Mouse (Mus musculus) forebrain, embryonic 16.5 days (tissue): ENCODE measurements at regions not wholly inside any gene's neighbourhood (a gene's known extent, or its start where the extent isn't known, plus 50 kb on each side); places are given as distances from the start of the nearest gene placed in this dataset.

Experiments used
- ATAC-seq: fragments of 200-750 bp; cut with Nextera tagmentation; 2 replicates; pipeline ENCODE4 v1.8.0; 2017; ENCODE audit warnings: mild to moderate bottlenecking, moderate library complexity
- H3K27ac ChIP-seq: fragments of 300-500 bp; sonication (generic); 2 replicates; pipeline ENCODE4 v1.5.1; 2014; ENCODE audit warnings: low read length, control low read depth
- H3K27me3 ChIP-seq: fragments of 300-500 bp; sonication (generic); replicated peaks from 2 replicates; pipeline ENCODE4 v1.6.1; 2014; ENCODE audit warnings: low read length; ENCODE audit not compliant: control insufficient read depth, insufficient read depth
- H3K36me3 ChIP-seq: fragments of 300-500 bp; sonication (generic); 2 replicates; pipeline ENCODE4 v1.6.1; 2014; ENCODE audit not compliant: control insufficient read depth, insufficient read depth
- H3K4me1 ChIP-seq: fragments of 300-500 bp; sonication (generic); replicated peaks from 2 replicates; pipeline ENCODE4 v1.6.1; 2014; ENCODE audit warnings: low read length; ENCODE audit not compliant: control insufficient read depth, insufficient read depth
- H3K4me2 ChIP-seq: fragments of 300-500 bp; sonication (generic); 2 replicates; pipeline ENCODE4 v1.6.1; 2014; ENCODE audit warnings: mild to moderate bottlenecking, low read length, control low read depth
- H3K4me3 ChIP-seq: fragments of 300-500 bp; sonication (generic); replicated peaks from 2 replicates; pipeline ENCODE4 v1.5.1; 2014; ENCODE audit warnings: mild to moderate bottlenecking, low read length, control low read depth
- H3K9ac ChIP-seq: fragments of 300-500 bp; sonication (generic); replicated peaks from 2 replicates; pipeline ENCODE4 v1.6.1; 2014; ENCODE audit warnings: low read depth, low read length, control low read depth
- H3K9me3 ChIP-seq: fragments of 300-500 bp; sonication (generic); 2 replicates; pipeline ENCODE4 v1.6.1; 2016; ENCODE audit warnings: low read length; ENCODE audit not compliant: control insufficient read depth
- WGBS: fragments of 180-500 bp; shearing (Covaris S2); extraction: QIAGEN DNeasy Blood & Tissue Kit; methylation state at CpG from one replicate; pipeline ENCODE4 v1.1.7; 2014; 5-methylcytosine and 5-hydroxymethylcytosine counted together

DNA sequence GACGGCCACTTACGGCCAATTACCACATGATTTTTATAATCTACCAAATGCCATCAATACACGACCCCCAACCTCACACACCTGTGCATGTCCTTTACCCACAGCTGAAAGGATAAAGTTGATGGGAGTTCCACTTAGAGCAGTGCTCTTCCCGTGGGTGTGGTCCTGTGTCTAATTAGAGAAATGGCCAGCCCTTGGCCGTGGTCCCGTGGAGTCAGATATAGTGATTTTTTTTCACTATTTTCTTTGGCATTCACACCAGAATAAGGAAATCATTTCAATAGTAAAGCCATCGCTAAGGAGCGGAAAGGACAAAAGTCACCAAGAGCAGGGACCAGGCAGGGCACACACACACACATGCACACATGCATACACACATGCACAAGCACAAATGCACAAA lies 199.0 kb upstream of the Afdn start:
- ATAC-seq, result no peak
- Histone ChIP-seq H3K27ac (no peak overlapping the region), H3K4me1 (no peaks in the 10 kb centered on the region), H3K27me3 (no peaks in the 10 kb centered on the region), H3K4me2 (no peak overlapping the region), H3K9ac (no peak overlapping the region), H3K4me3 (no peak overlapping the region), H3K9me3 (no peaks in the 10 kb centered on the region), H3K36me3 (no peaks in the 10 kb centered on the region)
- 79% methylated on average over 8 of the region's 8 CpGs for WGBS

DNA sequence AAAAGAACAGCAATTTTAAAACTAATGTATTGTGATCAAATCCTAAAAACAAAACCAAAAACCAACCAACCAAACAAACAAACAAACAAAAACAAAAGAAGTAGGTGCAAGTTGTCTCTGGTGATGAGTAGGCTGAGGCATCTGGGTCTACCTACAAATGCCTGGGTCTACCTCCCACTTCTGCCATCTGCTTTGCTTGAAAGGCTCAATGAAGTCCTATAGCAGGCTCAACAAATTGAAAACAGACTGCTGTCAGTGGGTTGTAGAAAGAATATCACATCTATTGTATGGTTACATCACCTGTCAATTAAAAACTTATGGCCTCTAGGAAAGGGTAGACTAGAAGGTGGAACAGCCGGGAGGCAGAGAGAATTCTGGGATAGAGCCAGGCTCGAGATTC lies 197.4 kb upstream of the Afdn start:
- no peak overlapping the region for H3K9ac ChIP-seq
- no peaks in the 10 kb centered on the region for H3K4me1 ChIP-seq
- WGBS, result 72% methylated on average over 2 of the region's 2 CpGs
- H3K4me3 ChIP-seq, result no peak overlapping the region
- H3K9me3 ChIP-seq, result no peaks in the 10 kb centered on the region
- no peaks in the 10 kb centered on the region for H3K27me3 ChIP-seq
- no peak for ATAC-seq
- no peak overlapping the region for H3K4me2 ChIP-seq
- no peaks in the 10 kb centered on the region for H3K36me3 ChIP-seq
- H3K27ac ChIP-seq, result no peak overlapping the region

DNA sequence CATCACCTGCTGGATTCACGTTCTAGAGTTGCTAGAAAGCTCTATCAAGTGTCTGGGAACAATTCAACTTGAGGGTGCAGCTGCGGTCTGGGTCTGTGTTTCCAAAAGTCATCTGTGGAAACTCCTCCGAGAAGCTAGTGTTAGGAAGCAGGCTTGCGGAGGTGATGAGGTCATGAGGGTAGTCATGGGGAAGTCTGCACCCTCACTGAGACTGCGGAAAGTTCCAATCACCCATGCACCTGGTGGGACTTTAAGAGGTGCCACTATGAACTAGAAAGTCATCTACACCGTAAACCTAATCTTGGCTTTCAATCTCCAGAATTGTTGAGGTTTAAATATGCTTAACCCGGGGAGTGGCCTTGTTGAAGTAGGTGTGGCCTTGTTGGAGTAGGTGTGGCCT lies 195.5 kb upstream of the Afdn start:
- Histone ChIP-seq H3K27me3 (no peaks in the 10 kb centered on the region), H3K27ac (no peak overlapping the region), H3K9me3 (no peaks in the 10 kb centered on the region), H3K4me3 (no peak overlapping the region), H3K4me1 (no peaks in the 10 kb centered on the region), H3K4me2 (no peak overlapping the region), H3K36me3 (no peaks in the 10 kb centered on the region), H3K9ac (no peak overlapping the region)
- WGBS, result 94% methylated on average over 7 of the region's 7 CpGs
- ATAC-seq, result no peak

DNA sequence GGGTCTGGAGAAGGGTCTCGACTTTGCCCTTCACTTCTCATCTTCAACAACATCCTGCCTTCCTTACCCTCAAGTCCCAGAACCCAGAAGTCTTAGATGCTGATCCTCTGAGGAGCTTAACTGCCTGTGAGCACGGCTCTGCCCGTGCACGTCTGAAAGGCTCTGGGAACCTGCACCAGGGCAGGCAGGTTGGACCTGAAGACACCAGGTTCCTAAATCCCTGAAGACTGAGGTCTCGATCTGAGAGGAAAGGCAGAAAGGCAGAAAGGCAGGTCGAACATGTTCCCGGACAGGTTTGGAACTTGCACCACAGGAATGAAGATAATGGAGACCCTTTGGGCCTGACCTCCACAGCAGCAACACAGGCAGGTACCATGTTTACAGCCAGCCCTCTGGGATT lies 193.7 kb upstream of the Afdn start:
- Histone ChIP-seq H3K27me3 (no peaks in the 10 kb centered on the region), H3K9me3 (no peaks in the 10 kb centered on the region), H3K4me2 (no peak overlapping the region), H3K4me1 (peaks cover 3% of the 10 kb centered on the region; the same call in 1 of the 2 replicates), H3K27ac (no peak overlapping the region), H3K4me3 (no peak overlapping the region), H3K36me3 (no peaks in the 10 kb centered on the region), H3K9ac (no peak overlapping the region)
- no peak for ATAC-seq
- 84% methylated on average over 7 of the region's 7 CpGs for WGBS

DNA sequence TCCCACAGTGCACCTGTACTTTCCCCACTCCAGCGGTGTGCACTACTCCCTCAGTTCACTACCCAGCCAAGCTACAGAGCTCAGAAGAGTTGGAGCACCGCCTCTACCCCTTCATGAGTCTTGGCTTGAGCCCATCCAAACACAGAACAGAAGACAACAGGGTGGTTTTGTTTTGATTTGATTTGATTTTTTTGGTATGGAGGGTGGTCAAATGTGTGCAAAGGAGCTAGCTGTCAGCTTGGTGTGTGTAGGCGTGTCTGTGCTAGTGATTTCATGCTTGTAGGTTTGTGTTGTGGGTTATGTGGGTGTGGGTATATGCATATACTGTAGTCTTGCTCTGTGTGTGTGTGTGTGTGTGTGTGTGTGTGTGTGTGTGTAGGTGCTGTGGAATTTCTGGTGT lies 193.2 kb upstream of the Afdn start:
- no peaks in the 10 kb centered on the region for H3K36me3 ChIP-seq
- no peaks in the 10 kb centered on the region for H3K27me3 ChIP-seq
- no peak for ATAC-seq
- WGBS, result 88% methylated on average over 3 of the region's 3 CpGs
- no peak overlapping the region for H3K4me3 ChIP-seq
- no peaks in the 10 kb centered on the region for H3K9me3 ChIP-seq
- H3K4me2 ChIP-seq, result no peak overlapping the region
- no peak overlapping the region for H3K9ac ChIP-seq
- peaks cover 5% of the 10 kb centered on the region; the same call in 1 of the 2 replicates for H3K4me1 ChIP-seq
- no peak overlapping the region for H3K27ac ChIP-seq

DNA sequence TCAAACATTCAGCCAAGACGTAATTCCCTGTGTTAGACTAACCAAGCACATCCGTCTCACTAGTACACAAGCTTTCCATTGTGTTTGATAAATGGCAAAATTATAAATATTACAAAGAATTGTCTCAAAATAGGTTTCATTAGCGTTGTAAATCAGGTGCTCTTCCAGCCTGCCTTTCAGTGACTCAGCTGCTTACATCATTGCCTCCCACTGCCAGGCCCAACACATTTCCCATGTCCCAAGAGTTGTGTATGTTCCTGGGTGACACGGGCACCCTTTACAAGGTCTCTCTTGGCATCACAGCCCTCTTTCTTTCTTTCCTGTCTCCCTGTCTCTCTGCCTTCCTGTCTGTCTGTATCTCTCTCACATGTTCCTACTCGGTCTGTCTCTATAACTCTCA lies 189.5 kb upstream of the Afdn start:
- WGBS, result 70% methylated on average over 5 of the region's 5 CpGs
- no peak overlapping the region for H3K4me2 ChIP-seq
- H3K4me3 ChIP-seq, result no peak overlapping the region
- no peak overlapping the region for H3K9ac ChIP-seq
- H3K4me1 ChIP-seq, result peaks cover 20% of the 10 kb centered on the region
- no peaks in the 10 kb centered on the region for H3K9me3 ChIP-seq
- ATAC-seq, result no peak
- H3K27ac ChIP-seq, result no peak overlapping the region
- H3K36me3 ChIP-seq, result no peaks in the 10 kb centered on the region
- no peaks in the 10 kb centered on the region for H3K27me3 ChIP-seq

DNA sequence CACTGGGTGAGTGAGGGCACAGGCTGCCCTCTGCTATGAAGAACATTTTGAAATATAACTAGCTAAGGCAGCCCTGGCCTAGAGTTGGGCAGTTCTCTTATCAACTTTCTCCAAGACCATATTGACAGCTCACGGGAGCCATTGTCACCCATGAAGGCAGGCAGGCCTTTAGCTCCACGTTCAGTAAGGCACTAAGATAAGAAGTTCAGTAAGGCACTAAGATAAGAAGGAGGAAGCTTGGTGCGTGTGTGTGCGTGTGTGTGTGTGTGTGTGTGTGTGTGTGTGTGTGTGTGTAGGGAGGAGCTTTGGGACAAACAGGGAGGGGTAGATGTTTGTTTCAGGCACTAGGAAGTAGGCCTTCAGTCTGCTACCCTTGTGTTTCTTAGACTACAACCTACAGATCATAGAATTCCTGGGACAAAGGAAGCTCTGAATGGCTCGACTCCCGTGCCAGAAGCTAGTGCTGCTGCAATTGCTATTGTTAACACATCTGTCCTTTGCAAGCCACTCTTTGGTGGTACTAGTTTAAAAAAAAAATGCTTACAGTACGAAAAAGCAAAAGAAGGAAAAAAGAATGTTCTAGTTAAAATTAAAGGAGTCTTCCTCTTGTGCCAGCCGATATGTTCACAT lies 188.0 kb upstream of the Afdn start:
- Histone ChIP-seq H3K9ac (no peak overlapping the region), H3K4me2 (no peak overlapping the region), H3K27me3 (no peaks in the 10 kb centered on the region), H3K36me3 (no peaks in the 10 kb centered on the region), H3K4me1 (peaks cover 20% of the 10 kb centered on the region), H3K27ac (peak overlapping the region; percentile 1; the same call in 1 of the 2 replicates), H3K9me3 (no peaks in the 10 kb centered on the region), H3K4me3 (no peak overlapping the region)
- 51% methylated on average over 8 of the region's 8 CpGs for WGBS
- ATAC-seq, result no peak

DNA sequence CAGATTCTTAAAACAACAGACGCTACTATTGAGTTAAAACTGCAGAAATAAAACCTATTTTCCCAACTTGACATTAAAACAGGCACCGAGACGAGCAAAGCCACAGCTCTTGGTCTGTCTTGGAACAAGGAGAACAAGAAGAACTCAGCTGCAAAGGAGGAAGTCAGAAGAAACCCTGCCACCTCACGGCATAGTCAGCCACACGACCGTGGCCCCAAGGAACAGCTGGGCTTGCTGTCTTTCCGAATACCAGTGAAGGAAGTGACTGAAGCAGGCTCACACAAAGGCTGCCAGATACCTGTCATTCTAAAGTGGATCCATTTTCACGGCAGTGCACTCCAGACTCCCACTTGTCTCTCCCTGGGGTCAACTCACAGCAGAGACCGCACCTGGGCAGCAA lies 187.3 kb upstream of the Afdn start:
- H3K27me3 ChIP-seq, result no peaks in the 10 kb centered on the region
- H3K36me3 ChIP-seq, result no peaks in the 10 kb centered on the region
- peaks cover 20% of the 10 kb centered on the region for H3K4me1 ChIP-seq
- H3K27ac ChIP-seq, result peak overlapping the region; percentile 57
- no peak overlapping the region for H3K4me3 ChIP-seq
- H3K9me3 ChIP-seq, result no peaks in the 10 kb centered on the region
- WGBS, result 56% methylated on average over 9 of the region's 9 CpGs
- no peak overlapping the region for H3K9ac ChIP-seq
- ATAC-seq, result no peak
- H3K4me2 ChIP-seq, result no peak overlapping the region

DNA sequence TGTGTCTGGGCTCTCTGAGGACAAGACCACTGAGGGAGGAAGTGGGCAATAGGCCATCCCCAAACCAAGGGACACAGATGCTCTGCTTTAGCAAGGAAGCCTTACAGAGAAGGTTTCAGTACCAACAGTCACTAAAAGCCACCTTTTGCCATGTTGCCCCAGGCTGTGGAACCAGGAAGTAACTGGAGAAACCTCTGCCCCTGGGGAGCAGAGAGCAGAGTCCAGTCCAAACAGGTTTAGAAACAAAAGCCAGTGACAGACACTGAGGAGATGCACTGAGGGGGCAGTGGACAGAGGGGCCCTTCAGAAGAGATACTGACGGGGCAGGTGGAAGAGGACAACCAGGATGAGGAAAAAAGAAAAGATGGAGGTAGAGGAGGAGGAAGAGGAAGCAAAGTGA lies 186.2 kb upstream of the Afdn start:
- 80% methylated on average over 1 of the region's 1 CpGs for WGBS
- H3K9ac ChIP-seq, result no peak overlapping the region
- peak overlapping the region; percentile 78 for H3K27ac ChIP-seq
- no peak overlapping the region for H3K4me2 ChIP-seq
- peaks cover 20% of the 10 kb centered on the region for H3K4me1 ChIP-seq
- H3K36me3 ChIP-seq, result no peaks in the 10 kb centered on the region
- no peaks in the 10 kb centered on the region for H3K27me3 ChIP-seq
- H3K4me3 ChIP-seq, result no peak overlapping the region
- H3K9me3 ChIP-seq, result no peaks in the 10 kb centered on the region
- no peak for ATAC-seq
